ENCODE assay signal across 9 mouse cellular contexts in genomic region chr3:37845313-37846023, GRCm38 (mm10).
DNase-seq lines count a peak whose midpoint lies in the region; TF ChIP-seq lines count a peak whose summit lies in the region.
"Had no signal": no experiment of that assay in that cellular context is flagged by ENCODE, and none has a peak within 500 bp of the region (broad histone marks: within the 10 kb centered on the region; RNA-seq: fewer than 3 reads in every experiment).

No protein-coding gene starts in this region.

- no peak overlapping the region for H3K4me3 ChIP-seq in heart, adult 2 months
- H3K4me3 ChIP-seq in heart, embryonic 10.5 days, result no peak overlapping the region
- H3K4me3 ChIP-seq: neural tube, embryonic 13.5 days had no signal

- peaks cover 2% of the 10 kb centered on the region; the same call in 1 of the 2 replicates for H3K36me3 ChIP-seq in heart, adult 2 months (ENCODE audit: control insufficient read depth, insufficient read depth, low read length)
- no peaks in the 10 kb centered on the region for H3K36me3 ChIP-seq in heart, embryonic 10.5 days
- H3K36me3 ChIP-seq: neural tube, embryonic 13.5 days had no signal

- no peak for TF ChIP-seq CTCF in heart, adult 2 months (IDR thresholded peaks at IDR 0.05)

- intact Hi-C loops in heart, adult 2 months (cut with DNase I), result loop anchor here (5.0 kb wide), 1 partner anchor 92 kb away; no protein-coding TSS in a partner anchor
- intact Hi-C loops in gastrocnemius, postnatal 14 days (cut with DNase I; ENCODE audit: low total_unique reads), result no loop called here

- TF ChIP-seq POLR2A in heart, adult 2 months (IDR thresholded peaks at IDR 0.05; ENCODE audit: insufficient read depth, low read depth, low read length), result no peak

- 43% methylated on average over 11 of the region's 11 CpGs for WGBS in heart, adult 2 months
- WGBS in heart, embryonic 10.5 days, result 84% methylated on average over 11 of the region's 11 CpGs

- no peak for TF ChIP-seq EP300 in heart, adult 2 months (IDR thresholded peaks at IDR 0.05; ENCODE audit: insufficient read depth, low read depth, low read length)

- H3K27me3 ChIP-seq in heart, adult 2 months (ENCODE audit: control insufficient read depth, insufficient read depth, low read length), result no peaks in the 10 kb centered on the region
- H3K27me3 ChIP-seq in heart, embryonic 10.5 days (ENCODE audit: insufficient read depth, poor library complexity, severe bottlenecking), result no peaks in the 10 kb centered on the region
- H3K27me3 ChIP-seq: neural tube, embryonic 13.5 days had no signal

- peaks cover 15% of the 10 kb centered on the region for H3K4me1 ChIP-seq in heart, adult 2 months (ENCODE audit: control insufficient read depth, insufficient read depth, low read length)
- H3K4me1 ChIP-seq in heart, embryonic 10.5 days, result 0 out of 2 replicates have a peak, but pooled peaks cover 10% of the 10 kb centered on the region
- H3K4me1 ChIP-seq: neural tube, embryonic 13.5 days had no signal

- H3K9ac ChIP-seq in heart, adult 2 months (ENCODE audit: low read depth, low read length), result no peak overlapping the region
- H3K9ac ChIP-seq: neural tube, embryonic 13.5 days had no signal

- peak overlapping the region; percentile 69 for H3K27ac ChIP-seq in heart, adult 2 months
- H3K27ac ChIP-seq in heart, embryonic 10.5 days, result no peak overlapping the region
- H3K27ac ChIP-seq: neural tube, embryonic 13.5 days had no signal

- no peaks in the 10 kb centered on the region for H3K79me2 ChIP-seq in heart, adult 2 months (replicated peaks; ENCODE audit: control insufficient read depth, insufficient read depth, low read length)

- no peaks in the 10 kb centered on the region for H3K9me3 ChIP-seq in heart, embryonic 10.5 days
- H3K9me3 ChIP-seq: neural tube, embryonic 13.5 days had no signal

- DNase-seq in heart, adult 2 months, result peak; percentile 67 to 68
- DNase-seq in heart, embryonic 10.5 days (ENCODE audit: low spot score), result no peak
- peak; percentile 79 for DNase-seq in Muller cell, postnatal 12 days (ENCODE audit: inconsistent ontology term)
- peak; percentile 50 for DNase-seq in gastrocnemius, postnatal 14 days
- peak; percentile 32 for DNase-seq in kidney, postnatal 14 days
- DNase-seq in spleen, adult 18-20 months, result no peak
- no peak for DNase-seq in layer of hippocampus, postnatal 10 days (ENCODE audit: low spot score in 2 of 2)
- DNase-seq in thymus, postnatal 0 days (ENCODE audit: low spot score), result no peak

Comparison
In these comparisons a context has a peak if more than half of its experiments do, and no peak if none do; other contexts are left out.
1. DNase-seq: peak in heart, adult 2 months (2 of 2), Muller cell, postnatal 12 days (single experiment), gastrocnemius, postnatal 14 days (single experiment) and kidney, postnatal 14 days (single experiment); none in heart, embryonic 10.5 days (single experiment), spleen, adult 18-20 months (0 of 2), layer of hippocampus, postnatal 10 days (0 of 2) and thymus, postnatal 0 days (single experiment).